Mouse (Mus musculus) 3134 (cell line): ENCODE measurements at regions not wholly inside any gene's neighbourhood (a gene's known extent, or its start where the extent isn't known, plus 50 kb on each side); places are given as distances from the start of the nearest gene placed in this dataset.
A peak's percentile ranks its signal among the peaks of the same experiment; 100 is the strongest.

Experiments used
- DNase-seq: peaks from one replicate; pipeline ENCODE4 v3.0.0-alpha.2; 2011; ENCODE audit warnings: low spot score; ENCODE audit not compliant: insufficient read length; ENCODE audit errors: extremely low read depth

- DNase-seq, result no peak
Observed at GRCm38 (mm10) chr7:36829710-36830109, 131.8 kb downstream of the Tshz3 start.

- DNase-seq, result no peak
Observed at GRCm38 (mm10) chr7:36830155-36830554, 132.2 kb downstream of the Tshz3 start.

GRCm38 (mm10) chr7:36848279-36848678 is 150.4 kb downstream of the Tshz3 start:
- no peak for DNase-seq

- DNase-seq, result no peak
Observed at GRCm38 (mm10) chr7:36851275-36851889, 153.5 kb downstream of the Tshz3 start.

- no peak for DNase-seq
Observed at GRCm38 (mm10) chr7:36854308-36854707, 156.4 kb downstream of the Tshz3 start.

GRCm38 (mm10) chr7:36859428-36859827 is 161.5 kb downstream of the Tshz3 start:
- DNase-seq, result no peak

- DNase-seq, result no peak
Observed at GRCm38 (mm10) chr7:36862481-36862880, 164.6 kb downstream of the Tshz3 start.

- no peak for DNase-seq
Observed at GRCm38 (mm10) chr7:36863745-36864144, 165.8 kb downstream of the Tshz3 start.

- DNase-seq, result no peak
Observed at GRCm38 (mm10) chr7:36864675-36865074, 166.8 kb downstream of the Tshz3 start.

- DNase-seq, result no peak
Observed at GRCm38 (mm10) chr7:36866602-36867001, 168.7 kb downstream of the Tshz3 start.

- no peak for DNase-seq
Observed at GRCm38 (mm10) chr7:36874004-36874403, 176.1 kb downstream of the Tshz3 start.

- DNase-seq, result no peak
Observed at GRCm38 (mm10) chr7:36877686-36878085, 179.8 kb downstream of the Tshz3 start.

GRCm38 (mm10) chr7:36892776-36893500 is 195.0 kb downstream of the Tshz3 start:
- DNase-seq, result no peak

- DNase-seq, result no peak
Observed at GRCm38 (mm10) chr7:36896339-36896738, 198.4 kb downstream of the Tshz3 start.

GRCm38 (mm10) chr7:36901537-36901936 is 203.6 kb downstream of the Tshz3 start:
- no peak for DNase-seq

GRCm38 (mm10) chr7:36913304-36913703 is 215.4 kb downstream of the Tshz3 start:
- peak; percentile 41 for DNase-seq

GRCm38 (mm10) chr7:36914261-36914660 is 216.3 kb downstream of the Tshz3 start:
- DNase-seq, result peak; percentile 53

- peak; percentile 53 for DNase-seq
Observed at GRCm38 (mm10) chr7:36915171-36915570, 217.3 kb downstream of the Tshz3 start.

GRCm38 (mm10) chr7:36917011-36917410 is 219.1 kb downstream of the Tshz3 start:
- DNase-seq, result no peak

GRCm38 (mm10) chr7:36919413-36919812 is 221.5 kb downstream of the Tshz3 start:
- no peak for DNase-seq

GRCm38 (mm10) chr7:36921003-36921402 is 223.1 kb downstream of the Tshz3 start:
- no peak for DNase-seq

GRCm38 (mm10) chr7:36933490-36933889 is 235.6 kb downstream of the Tshz3 start:
- DNase-seq, result no peak
